Mouse (Mus musculus) gastrocnemius, postnatal 4 days (tissue): Measurements from ENCODE around the gene Yaf2. TPM values are rescaled to one million over a fixed set of nuclear protein-coding genes. Genes with fewer than 3 reads are reported as not detected.
A peak's percentile ranks its signal among the peaks of the same experiment; 100 is the strongest.

Source experiments
- DNase-seq, 2 experiments: peaks; one replicate each; pipeline ENCODE4 v3.0.0; 2021 to 2022; ENCODE audit warnings: low spot score in 2 of 2, mixed read lengths in 2 of 2
- total RNA-seq, 2 experiments: library from RNA; stranded (reverse); gene quantifications; 2 replicates each; pipeline ENCODE4 v1.2.3; 2021

Yaf2 gene
- total RNA-seq, 2 experiments from 2014 or later = 23.8 to 25.0 TPM

- DNase-seq = no peak
Measured at GRCm38 (mm10) chr15:93288321-93288720, 48.4 kb downstream of the Yaf2 start.

- DNase-seq = no peak
Measured at GRCm38 (mm10) chr15:93287628-93288027, 49.1 kb downstream of the Yaf2 start.

GRCm38 (mm10) chr15:93285244-93285643 lies 51.5 kb downstream of the Yaf2 start:
- DNase-seq = peak; percentile 24 to 36

- no peak for DNase-seq
Measured at GRCm38 (mm10) chr15:93284326-93284725, 52.4 kb downstream of the Yaf2 start.

- no peak for DNase-seq
Measured at GRCm38 (mm10) chr15:93283349-93283748, 53.4 kb downstream of the Yaf2 start.

GRCm38 (mm10) chr15:93276276-93276675 lies 60.5 kb downstream of the Yaf2 start:
- no peak for DNase-seq

GRCm38 (mm10) chr15:93275623-93276022 lies 61.1 kb downstream of the Yaf2 start:
- DNase-seq = no peak

GRCm38 (mm10) chr15:93274679-93275583 lies 61.8 kb downstream of the Yaf2 start, which contains the start of gene Gxylt1:
Gene Gxylt1, minus strand, starts transcription at chr15:93275179.
- peak; percentile 100 for DNase-seq

GRCm38 (mm10) chr15:93273788-93274678 lies 62.7 kb downstream of the Yaf2 start:
- DNase-seq = no peak

GRCm38 (mm10) chr15:93272948-93273347 lies 63.8 kb downstream of the Yaf2 start:
- no peak for DNase-seq

GRCm38 (mm10) chr15:93270289-93270855 lies 66.4 kb downstream of the Yaf2 start:
- DNase-seq = no peak

GRCm38 (mm10) chr15:93269572-93269971 lies 67.2 kb downstream of the Yaf2 start:
- no peak for DNase-seq

GRCm38 (mm10) chr15:93268001-93268400 lies 68.7 kb downstream of the Yaf2 start:
- no peak for DNase-seq

GRCm38 (mm10) chr15:93267479-93267878 lies 69.3 kb downstream of the Yaf2 start:
- no peak for DNase-seq

GRCm38 (mm10) chr15:93266361-93266760 lies 70.4 kb downstream of the Yaf2 start:
- DNase-seq = no peak

- peak in 1 of 2 experiments; percentile 36 for DNase-seq
Measured at GRCm38 (mm10) chr15:93265728-93266127, 71.0 kb downstream of the Yaf2 start.

GRCm38 (mm10) chr15:93265231-93265630 lies 71.5 kb downstream of the Yaf2 start:
- DNase-seq = no peak

- no peak for DNase-seq
Measured at GRCm38 (mm10) chr15:93264221-93264620, 72.5 kb downstream of the Yaf2 start.

- DNase-seq = no peak
Measured at GRCm38 (mm10) chr15:93263566-93263965, 73.2 kb downstream of the Yaf2 start.

- no peak for DNase-seq
Measured at GRCm38 (mm10) chr15:93262818-93263217, 73.9 kb downstream of the Yaf2 start.

- DNase-seq = no peak
Measured at GRCm38 (mm10) chr15:93262274-93262673, 74.5 kb downstream of the Yaf2 start.
